Mouse (Mus musculus): Measurements from ENCODE around the gene Sufu.

- TF ChIP-seq CTCF (IDR thresholded peaks at IDR 0.05; ENCODE audit: extremely low read depth, insufficient read depth, insufficient read length, insufficient replicate concordance), result no peak
- no peak for TF ChIP-seq POLR2A (IDR thresholded peaks at IDR 0.05; ENCODE audit: low read depth, low read length)
Measured at GRCm38 (mm10) chr19:46532031-46532688, 135.5 kb downstream of the Sufu start.
